Mouse (Mus musculus): Measurements from ENCODE around the gene Nlk.

DNA sequence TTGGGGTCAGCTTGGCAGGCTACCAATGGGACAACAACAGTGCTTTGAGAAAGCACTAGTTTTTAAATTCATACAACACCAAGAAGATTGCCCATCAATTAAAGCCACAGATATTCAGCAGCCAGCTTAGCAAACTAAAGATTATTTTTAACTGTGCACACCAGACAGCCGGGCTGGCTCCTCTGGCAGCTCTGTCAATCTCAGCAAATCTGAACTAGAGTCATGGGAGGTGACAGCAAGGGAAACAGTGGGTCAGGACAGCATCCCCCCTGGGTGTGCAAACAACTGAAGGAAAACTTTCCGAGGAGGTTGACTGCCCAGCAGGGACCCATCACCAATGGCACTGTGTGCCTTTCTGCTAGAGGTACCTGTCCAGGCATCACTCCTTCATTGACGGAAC lies 45.3 kb upstream of the Nlk start:
- TF ChIP-seq MYOD1 (IDR thresholded peaks at IDR 0.05; ENCODE audit: control insufficient read depth in 1 of 3, insufficient read length in 2 of 3, low read depth in 2 of 3): no peak
- no peak for TF ChIP-seq POLR2AphosphoS2 (IDR thresholded peaks at IDR 0.05; ENCODE audit: insufficient read length, low read depth)
- TF ChIP-seq MAX (IDR thresholded peaks at IDR 0.05; ENCODE audit: low read depth): no peak
- no peak for TF ChIP-seq CEBPB (IDR thresholded peaks at IDR 0.05; ENCODE audit: insufficient read depth, poor library complexity, severe bottlenecking)
- TF ChIP-seq POLR2A (IDR thresholded peaks at IDR 0.05; ENCODE audit: insufficient read length, low read depth): no peak
- TF ChIP-seq USF1 (IDR thresholded peaks at IDR 0.05; ENCODE audit: low read depth): no peak
- no peak for TF ChIP-seq REST (IDR thresholded peaks at IDR 0.05; ENCODE audit: insufficient read depth, insufficient read length)
- TF ChIP-seq MYOG (IDR thresholded peaks at IDR 0.05; ENCODE audit: control insufficient read depth in 1 of 3, insufficient read depth in 1 of 3, insufficient read length in 2 of 3, low read depth in 2 of 3): no peak
- no peak for TF ChIP-seq E2F4 (IDR thresholded peaks at IDR 0.05; ENCODE audit: insufficient read depth)
